Mouse (Mus musculus): ENCODE data around the gene Myo1f. TPM values are rescaled to one million over a fixed set of nuclear protein-coding genes. Genes with fewer than 3 reads are reported as not detected.

The Myo1f gene
- polyA plus RNA-seq (2011; ENCODE audit: insufficient read length, low read depth, missing spikeins) = 0.68 and 1.5 TPM in 2 replicates

DNA sequence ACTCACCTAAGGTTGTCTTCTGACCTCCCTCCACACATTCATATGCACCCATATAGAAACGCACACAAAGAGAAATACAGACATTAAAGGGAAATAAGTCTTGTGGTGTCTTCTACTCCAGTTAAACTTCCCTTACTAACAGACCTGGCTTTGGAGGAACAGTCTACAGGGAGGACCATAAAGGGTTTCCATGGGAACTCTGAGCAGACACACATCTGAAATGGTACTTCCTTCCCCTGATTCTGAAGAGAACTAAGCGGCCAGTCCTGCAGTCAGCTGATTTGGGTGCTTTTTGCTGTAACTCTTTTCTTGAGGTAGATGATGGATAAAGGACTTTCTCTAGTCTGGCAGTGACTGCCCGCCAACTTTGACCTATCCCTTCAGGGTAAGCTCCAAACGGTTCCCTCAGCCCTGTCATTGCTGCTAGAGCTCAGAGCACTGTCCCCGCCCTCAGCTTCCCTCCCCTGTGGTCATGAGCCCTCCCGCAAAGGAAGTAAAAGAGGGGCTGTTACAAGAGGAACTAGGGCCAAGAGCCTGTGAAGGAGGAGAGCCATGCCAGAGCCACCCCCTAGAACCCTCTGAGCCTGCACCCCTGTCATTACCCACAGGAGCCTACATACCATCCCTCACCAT, at the start of gene Myo1f:
Gene Myo1f, plus strand, starts transcription at position 485 of the 633 bp plus-strand sequence.
- TF ChIP-seq POLR2A (IDR thresholded peaks at IDR 0.05; ENCODE audit: low read depth, low read length) = no peak
- no peak for TF ChIP-seq CTCF (IDR thresholded peaks at IDR 0.05; ENCODE audit: borderline replicate concordance, insufficient read depth, low read length)
- Histone ChIP-seq H3K4me1 (ENCODE audit: control insufficient read depth, insufficient read depth, low read length) (no peaks in the 10 kb centered on the region), H3K27ac (ENCODE audit: insufficient read depth, low read length) (no peak within 1 kb of the TSS), H3K4me3 (ENCODE audit: insufficient read depth, low read length) (no peak within 1 kb of the TSS)

- H3K27ac ChIP-seq (ENCODE audit: insufficient read depth, low read length) = no peak overlapping the region
- TF ChIP-seq POLR2A (IDR thresholded peaks at IDR 0.05; ENCODE audit: low read depth, low read length) = no peak
- TF ChIP-seq CTCF (IDR thresholded peaks at IDR 0.05; ENCODE audit: borderline replicate concordance, insufficient read depth, low read length) = no peak
- no peaks in the 10 kb centered on the region for H3K4me1 ChIP-seq (ENCODE audit: control insufficient read depth, insufficient read depth, low read length)
- H3K4me3 ChIP-seq (ENCODE audit: insufficient read depth, low read length) = no peak overlapping the region
Observed at GRCm38 (mm10) chr17:33508386-33508785, 47.1 kb upstream of the Myo1f start.

- TF ChIP-seq CTCF (IDR thresholded peaks at IDR 0.05; ENCODE audit: borderline replicate concordance, insufficient read depth, low read length) (no peak), POLR2A (IDR thresholded peaks at IDR 0.05; ENCODE audit: low read depth, low read length) (no peak)
- Histone ChIP-seq H3K4me3 (ENCODE audit: insufficient read depth, low read length) (no peak overlapping the region), H3K4me1 (ENCODE audit: control insufficient read depth, insufficient read depth, low read length) (no peaks in the 10 kb centered on the region), H3K27ac (ENCODE audit: insufficient read depth, low read length) (no peak overlapping the region)
Observed at GRCm38 (mm10) chr17:33510172-33510571, 45.3 kb upstream of the Myo1f start.

- Histone ChIP-seq H3K4me1 (ENCODE audit: control insufficient read depth, insufficient read depth, low read length) (no peaks in the 10 kb centered on the region), H3K27ac (ENCODE audit: insufficient read depth, low read length) (no peak overlapping the region)
- TF ChIP-seq CTCF (IDR thresholded peaks at IDR 0.05; ENCODE audit: borderline replicate concordance, insufficient read depth, low read length) (no peak), POLR2A (IDR thresholded peaks at IDR 0.05; ENCODE audit: low read depth, low read length) (no peak)
Observed at GRCm38 (mm10) chr17:33512441-33513415, 42.8 kb upstream of the Myo1f start.

GRCm38 (mm10) chr17:33513874-33514273, 41.6 kb upstream of the Myo1f start:
- no peak overlapping the region for H3K27ac ChIP-seq (ENCODE audit: insufficient read depth, low read length)
- no peaks in the 10 kb centered on the region for H3K4me1 ChIP-seq (ENCODE audit: control insufficient read depth, insufficient read depth, low read length)
- TF ChIP-seq POLR2A (IDR thresholded peaks at IDR 0.05; ENCODE audit: low read depth, low read length) = no peak
- TF ChIP-seq CTCF (IDR thresholded peaks at IDR 0.05; ENCODE audit: borderline replicate concordance, insufficient read depth, low read length) = peak; percentile 11; the same call in 1 of the 2 replicates
- H3K4me3 ChIP-seq (ENCODE audit: insufficient read depth, low read length) = no peak overlapping the region

More at GRCm38 (mm10) chr17:33512441-33513415, 42.8 kb upstream of the Myo1f start:
- H3K4me3 ChIP-seq (ENCODE audit: insufficient read depth, low read length) = no peak overlapping the region

DNA sequence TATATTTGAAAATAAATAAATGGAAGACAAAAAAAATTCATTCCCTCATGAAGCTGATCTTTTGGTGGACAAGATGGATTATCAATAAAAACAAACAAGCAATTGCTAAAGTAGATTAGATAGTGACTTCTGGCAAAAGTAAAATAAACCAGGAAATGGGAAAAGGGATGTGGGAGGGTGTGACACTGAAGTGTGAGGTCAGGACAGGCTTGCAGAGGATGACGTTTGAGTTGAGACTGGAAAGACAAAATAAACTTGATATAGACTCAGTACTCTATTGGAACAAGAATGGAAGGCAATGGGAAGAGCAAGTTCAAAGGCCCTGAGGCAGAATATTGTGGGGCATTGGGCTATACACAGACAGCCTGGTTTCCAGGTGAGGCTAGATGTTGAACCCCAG, 35.1 kb upstream of the Myo1f start:
- TF ChIP-seq POLR2A (IDR thresholded peaks at IDR 0.05; ENCODE audit: low read depth, low read length) = no peak
- no peak for TF ChIP-seq CTCF (IDR thresholded peaks at IDR 0.05; ENCODE audit: borderline replicate concordance, insufficient read depth, low read length)
- no peak overlapping the region for H3K4me3 ChIP-seq (ENCODE audit: insufficient read depth, low read length)
- H3K27ac ChIP-seq (ENCODE audit: insufficient read depth, low read length) = no peak overlapping the region
- no peaks in the 10 kb centered on the region for H3K4me1 ChIP-seq (ENCODE audit: control insufficient read depth, insufficient read depth, low read length)

- TF ChIP-seq CTCF (IDR thresholded peaks at IDR 0.05; ENCODE audit: borderline replicate concordance, insufficient read depth, low read length) (no peak), POLR2A (IDR thresholded peaks at IDR 0.05; ENCODE audit: low read depth, low read length) (no peak)
- H3K4me3 ChIP-seq (ENCODE audit: insufficient read depth, low read length) = peak overlapping the region; percentile 80
- no peak overlapping the region for H3K27ac ChIP-seq (ENCODE audit: insufficient read depth, low read length)
- H3K4me1 ChIP-seq (ENCODE audit: control insufficient read depth, insufficient read depth, low read length) = no peaks in the 10 kb centered on the region; the same call in 1 of the 2 replicates
Observed at GRCm38 (mm10) chr17:33523431-33523917, 32.0 kb upstream of the Myo1f start.

DNA sequence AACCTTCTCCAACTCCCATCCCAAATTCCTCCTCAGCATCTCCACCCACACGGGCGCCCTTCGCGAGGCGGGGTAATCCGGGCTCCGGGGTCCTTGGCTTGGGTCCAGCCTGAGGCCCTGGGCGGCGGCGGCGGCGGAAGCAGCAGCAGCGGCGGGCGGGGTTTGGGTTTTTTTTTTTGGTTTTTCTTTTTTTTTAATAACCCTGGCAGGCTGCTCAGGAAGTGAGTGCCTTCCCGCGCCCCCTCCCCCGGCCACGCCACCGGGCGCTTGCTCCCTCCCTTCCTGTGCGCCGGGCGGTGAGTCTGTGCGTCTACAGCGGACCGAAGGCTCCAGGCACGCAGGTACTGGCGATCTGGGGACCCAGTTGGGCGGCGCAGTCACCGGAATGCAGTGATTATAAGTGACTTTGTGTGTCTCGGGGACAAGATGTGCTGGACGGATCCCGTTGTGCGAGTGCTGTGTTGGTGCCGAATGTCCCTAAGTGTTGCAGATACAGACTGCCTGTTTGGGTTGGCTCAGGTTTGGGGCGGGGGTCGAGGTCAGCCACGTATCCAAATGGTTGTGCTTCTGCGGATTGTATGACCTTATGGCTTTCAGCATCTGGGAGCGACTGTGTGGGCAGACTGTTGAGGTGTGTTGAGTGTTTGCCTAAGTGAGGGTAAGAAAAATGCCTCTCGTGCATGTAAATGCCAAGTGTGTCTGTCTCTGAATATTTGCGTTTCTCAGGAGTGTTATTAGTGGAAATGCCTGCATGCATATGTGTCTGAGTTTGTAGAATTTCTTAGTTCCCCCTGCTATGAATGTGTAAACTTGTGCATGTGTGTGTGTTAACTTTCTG, 31.4 kb upstream of the Myo1f start, which contains the start of gene Adamts10:
Gene Adamts10, plus strand, starts transcription at position 287 of the 838 bp plus-strand sequence.
- H3K27ac ChIP-seq (ENCODE audit: insufficient read depth, low read length) = peak within 1 kb of the TSS; percentile 11
- TF ChIP-seq CTCF (IDR thresholded peaks at IDR 0.05; ENCODE audit: borderline replicate concordance, insufficient read depth, low read length) (no peak), POLR2A (IDR thresholded peaks at IDR 0.05; ENCODE audit: low read depth, low read length) (peak; percentile 91)
- H3K4me1 ChIP-seq (ENCODE audit: control insufficient read depth, insufficient read depth, low read length) = no peaks in the 10 kb centered on the region; the same call in 1 of the 2 replicates
- peak within 1 kb of the TSS; percentile 80 for H3K4me3 ChIP-seq (ENCODE audit: insufficient read depth, low read length)
